Mouse (Mus musculus): ENCODE results near the gene Eef2. TPM values are rescaled to one million over a fixed set of nuclear protein-coding genes. Genes with fewer than 3 reads are reported as not detected.

Eef2 gene
- 2,457 and 2,760 TPM in 2 replicates for polyA plus RNA-seq (2012)

DNA sequence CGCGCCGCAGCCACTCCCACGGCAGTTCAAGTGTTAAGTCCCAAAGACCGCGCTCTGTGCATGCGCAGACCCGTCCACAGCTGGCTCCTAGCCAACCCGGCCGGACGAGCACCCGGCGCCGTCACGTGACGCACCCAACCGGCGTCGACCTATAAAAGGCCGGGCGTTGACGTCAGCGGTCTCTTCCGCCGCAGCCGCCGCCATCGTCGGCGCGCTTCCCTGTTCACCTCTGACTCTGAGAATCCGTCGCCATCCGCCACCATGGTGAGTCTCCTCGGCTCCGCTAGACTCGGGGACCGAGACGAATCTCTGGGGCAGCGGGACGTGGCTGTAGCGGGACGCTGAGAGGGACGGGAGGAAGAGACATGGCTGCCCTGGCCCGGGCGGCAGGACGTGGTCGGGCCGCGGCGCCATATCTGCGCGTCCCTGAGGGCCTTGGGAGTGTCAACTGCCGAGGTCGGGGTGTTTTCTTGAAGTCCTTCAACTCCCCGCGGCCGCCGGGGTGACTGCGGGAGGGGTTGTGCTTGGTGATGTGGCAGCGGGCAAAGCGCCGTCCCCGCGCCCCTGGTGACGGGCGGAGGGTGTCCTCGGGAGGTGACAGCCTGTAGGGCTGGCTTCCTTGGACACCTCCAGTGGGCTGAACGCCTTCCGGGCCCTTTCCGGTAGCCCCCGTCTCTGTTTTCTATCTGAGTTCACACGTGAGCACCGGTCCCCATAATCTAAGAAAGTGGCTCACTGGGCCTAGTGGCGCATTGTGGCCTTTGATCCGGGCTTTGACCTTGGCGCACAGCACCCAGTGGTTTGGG is at the start of gene Eef2:
TSS of gene Eef2 (plus strand) at position 166 of the 806 bp plus-strand sequence.

DNA sequence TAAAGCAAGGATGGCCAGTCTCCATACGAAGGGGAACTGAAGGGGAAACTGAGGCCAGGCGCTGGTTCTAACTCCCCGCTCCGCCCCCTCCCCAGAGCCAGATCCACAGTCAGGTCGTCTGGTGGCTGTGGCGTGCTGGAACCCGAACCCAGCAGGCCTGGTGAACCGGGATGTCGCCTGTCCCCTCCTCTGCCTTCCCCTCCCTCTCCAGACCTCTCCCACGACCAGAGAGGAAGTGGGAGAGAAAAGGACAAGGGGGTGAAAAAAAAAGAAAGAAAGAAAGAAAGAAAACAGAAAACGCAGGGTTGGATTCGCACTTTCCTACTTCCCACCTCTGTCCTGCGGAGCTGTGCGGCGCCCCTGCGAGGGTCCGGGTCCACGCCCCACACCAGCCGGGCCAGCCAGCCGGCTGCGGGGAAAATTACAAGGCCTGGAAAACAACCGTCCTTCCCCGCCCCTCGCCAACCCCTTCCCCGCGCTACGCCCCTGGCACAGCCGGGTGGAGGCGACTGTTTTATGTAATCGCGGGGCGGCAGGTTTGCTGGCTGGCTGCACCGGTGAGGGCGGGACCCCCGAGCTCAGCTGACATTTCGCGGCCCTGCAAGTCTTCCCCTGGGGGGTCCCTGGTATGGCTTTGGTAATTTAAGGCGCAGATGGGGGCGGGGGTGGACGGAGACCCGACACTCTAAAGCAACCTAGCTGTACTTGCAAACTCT is 41.3 kb upstream of the Eef2 start, which contains the start of gene Zbtb7a:
TSS of gene Zbtb7a (plus strand) at position 255 of the 716 bp plus-strand sequence.

DNA sequence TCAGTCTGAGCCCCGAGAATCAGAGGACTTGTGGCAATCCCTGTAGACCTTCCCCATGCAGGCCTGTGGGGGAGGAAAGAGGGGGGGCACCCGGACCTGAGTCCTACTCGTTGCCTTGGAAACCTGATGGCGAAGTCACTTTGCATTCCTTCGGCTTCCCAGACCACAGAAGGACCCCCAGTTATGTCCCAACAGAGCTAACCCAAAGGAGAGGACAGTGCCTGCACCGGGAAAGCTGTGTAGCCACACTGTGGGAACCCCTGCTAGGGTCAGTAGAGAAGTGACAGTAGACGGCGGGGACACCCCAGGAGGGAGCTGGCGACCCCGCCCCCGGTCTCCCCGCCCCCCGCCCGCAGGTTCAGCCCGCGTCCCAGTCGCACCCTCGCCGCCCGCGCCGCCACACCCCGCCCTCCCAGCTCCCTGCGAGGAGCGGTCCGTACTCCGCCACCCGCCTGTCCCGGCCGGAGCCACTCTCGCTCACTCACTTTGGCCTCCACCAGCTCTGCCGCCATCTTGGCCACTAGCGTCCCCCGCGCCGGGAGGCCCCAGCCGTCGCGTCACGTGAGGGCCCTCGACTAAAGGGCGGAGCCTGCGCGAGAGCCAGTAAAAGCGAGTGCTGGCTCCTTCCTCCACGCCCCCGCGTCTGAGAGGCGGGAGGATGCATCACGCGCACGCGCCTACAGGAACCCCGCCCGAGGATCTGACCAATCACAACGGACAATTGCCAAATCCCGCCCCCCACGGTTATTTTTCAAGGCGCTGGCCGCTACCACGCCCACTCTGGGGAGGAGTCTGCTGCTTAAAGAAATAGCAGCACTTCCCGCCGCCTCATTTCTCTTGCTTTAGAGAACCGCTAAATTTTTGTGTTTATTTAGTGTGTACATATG is 9.0 kb upstream of the Eef2 start, which contains the start of gene Pias4:
TSS of gene Pias4 (minus strand) at position 724 of the 887 bp plus-strand sequence.

DNA sequence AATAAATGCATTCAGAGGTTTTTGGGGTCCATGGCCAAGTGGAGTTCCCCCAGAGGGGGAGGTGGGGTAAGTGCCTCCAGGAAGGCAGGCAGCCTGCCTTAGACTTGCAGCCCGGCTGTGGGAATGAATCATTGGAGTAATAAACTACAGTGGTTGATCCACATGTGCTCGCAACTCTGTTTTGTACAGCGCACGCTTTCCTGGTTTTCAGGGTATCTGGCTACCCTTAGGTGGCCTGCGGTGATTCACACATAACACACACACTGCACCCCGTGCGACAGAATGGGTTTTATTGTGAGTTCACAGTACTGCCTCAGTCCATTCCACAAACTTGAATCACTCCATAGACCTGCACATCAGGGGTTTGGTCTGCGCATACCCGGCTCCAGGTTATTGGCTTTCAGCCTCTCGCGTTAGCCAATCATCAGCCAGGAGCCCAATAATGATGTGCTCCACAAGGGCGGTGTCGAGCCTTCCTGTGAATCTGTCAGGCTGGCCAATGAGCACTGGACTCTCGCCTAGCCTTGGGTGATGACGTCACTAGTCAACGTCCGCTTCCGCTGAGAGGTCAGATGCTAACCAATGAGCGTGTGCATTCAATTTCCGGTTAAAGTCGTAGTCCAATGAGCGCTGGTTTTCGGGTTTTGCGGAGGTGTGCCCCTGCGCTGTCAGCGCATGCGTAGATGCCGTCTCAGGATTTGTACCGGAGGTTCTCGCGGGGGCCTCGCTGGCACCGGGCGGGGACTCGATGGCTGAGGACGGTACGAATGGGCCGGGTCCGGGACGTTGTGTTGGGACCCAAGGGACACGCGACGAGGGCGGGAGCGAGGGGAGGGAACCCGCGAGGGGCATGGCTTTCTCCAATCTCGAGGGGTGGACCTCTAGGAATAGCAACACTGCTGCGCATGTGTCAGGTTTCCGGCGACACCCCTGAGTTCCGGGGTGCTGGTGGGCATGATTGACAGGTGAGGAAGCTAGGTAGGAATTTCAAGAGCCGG is 6.2 kb downstream of the Eef2 start, which contains the start of gene Dapk3:
TSS of gene Dapk3 (plus strand) at position 670 of the 998 bp plus-strand sequence.

DNA sequence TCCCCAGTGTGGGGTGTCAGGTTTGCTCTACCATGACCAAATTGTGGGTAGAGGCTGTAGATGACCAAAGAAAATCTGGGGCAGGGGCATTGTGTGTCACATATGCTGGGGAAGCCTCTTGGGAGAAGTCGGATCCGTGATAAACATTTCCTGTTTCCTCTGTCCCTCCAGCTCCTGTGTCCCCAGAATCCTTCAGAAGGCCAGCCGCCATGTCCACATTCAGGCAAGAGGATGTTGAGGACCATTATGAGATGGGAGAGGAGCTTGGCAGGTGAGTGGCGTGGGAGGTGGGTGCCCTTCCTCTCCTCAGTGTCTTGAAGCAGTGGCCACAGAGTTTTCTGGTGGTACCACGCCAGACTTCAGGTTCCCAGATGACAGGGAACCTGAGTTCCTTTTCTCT is 7.4 kb downstream of the Eef2 start, which contains the start of gene 4930442H23Rik:
TSS of gene 4930442H23Rik (minus strand) at position 45 of the 400 bp plus-strand sequence.

DNA sequence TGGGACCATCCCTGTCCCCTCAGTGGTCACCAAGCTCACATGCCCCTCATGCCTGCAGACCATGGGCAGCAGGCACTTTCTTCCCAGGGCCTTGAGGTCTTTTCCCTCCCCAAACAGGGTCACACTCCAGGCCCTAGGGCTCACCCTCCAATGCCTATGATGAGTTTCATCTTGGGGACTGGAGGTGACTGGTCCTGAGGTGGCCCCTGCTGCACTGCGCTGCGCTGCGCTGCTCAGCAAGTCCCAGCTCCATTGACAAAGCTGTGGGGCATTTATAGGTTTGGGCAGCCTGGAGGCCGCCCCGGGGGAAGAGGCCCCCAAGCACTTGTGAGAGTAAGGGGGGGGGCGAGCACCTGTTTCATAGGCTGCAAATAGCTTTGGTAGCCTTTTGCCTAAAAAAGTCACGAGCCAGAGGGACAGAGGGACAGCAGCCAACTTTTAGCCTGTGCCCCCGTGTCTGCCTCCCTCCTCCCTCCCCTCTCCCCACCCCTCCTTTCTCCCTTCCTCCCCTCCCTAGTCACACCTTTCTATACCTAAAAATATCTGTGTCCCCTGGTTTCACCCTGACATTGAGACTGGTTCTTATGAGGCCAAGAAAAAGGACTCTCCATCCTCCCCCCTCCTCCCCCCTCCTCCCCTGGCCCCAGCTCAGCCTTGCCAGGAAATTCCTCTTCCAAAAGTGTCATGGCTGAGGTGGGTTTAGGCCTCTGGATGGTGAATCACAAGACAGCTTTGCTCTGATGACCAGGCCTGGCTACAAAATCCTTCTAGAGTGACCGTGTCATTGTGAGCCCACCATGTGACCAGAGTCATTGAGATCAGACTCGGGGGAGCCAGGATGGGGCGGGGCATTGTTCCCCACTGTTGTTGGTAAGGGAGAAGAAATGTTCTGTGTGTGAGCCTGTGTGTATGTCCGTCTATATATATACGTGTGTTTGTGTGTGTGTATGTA is 25.7 kb downstream of the Eef2 start, which contains the start of gene Nmrk2:
TSS of gene Nmrk2 (minus strand) at position 245 of the 952 bp plus-strand sequence.

DNA sequence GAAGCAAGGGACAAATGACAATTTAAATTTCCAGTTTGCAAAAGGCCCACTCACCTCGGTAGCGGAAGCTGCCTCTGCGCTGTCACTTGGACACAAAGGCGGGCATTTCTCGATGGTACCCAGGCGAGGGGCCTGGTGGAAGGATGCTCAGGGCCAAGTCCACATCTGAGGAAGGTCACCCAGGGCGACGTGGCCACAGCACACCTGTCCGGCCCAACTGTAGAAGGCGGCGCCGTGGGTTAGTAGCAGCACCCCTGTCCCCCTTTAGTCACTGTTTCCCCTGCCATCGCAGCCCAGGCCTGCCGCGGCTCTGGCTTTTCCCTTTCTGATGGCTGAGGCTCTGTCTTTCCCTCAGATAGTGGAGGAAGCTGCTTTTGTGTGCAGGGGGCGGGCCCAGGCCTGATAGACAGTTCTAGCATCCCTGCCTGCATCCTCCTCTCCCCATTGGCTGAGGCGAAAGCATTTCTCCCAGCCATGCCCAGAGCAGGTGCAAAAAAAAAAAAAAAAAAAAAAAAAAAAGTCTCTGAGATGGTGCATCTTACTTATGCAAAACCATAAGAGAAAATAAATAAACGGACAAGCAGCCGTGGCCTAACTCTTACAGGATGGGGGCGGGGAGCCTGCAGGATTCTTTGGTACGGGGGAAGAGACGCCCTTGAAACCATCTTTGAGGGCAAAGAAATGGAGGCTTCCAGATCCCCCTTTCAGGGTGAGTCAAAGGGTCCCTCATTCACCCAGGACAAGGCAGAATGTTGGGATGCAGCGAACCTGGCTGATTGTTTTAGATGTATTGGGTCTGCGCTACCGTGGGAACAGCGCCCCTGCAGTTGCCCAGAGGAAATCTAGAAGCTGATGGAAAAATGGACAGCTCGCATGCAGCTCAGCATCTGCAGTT is 54.3 kb downstream of the Eef2 start, which contains the start of gene Atcay:
TSS of gene Atcay (minus strand) at position 396 of the 895 bp plus-strand sequence.

Other genes with a start within 250 kb of the Eef2 start
- 115 and 126 TPM in 2 replicates for gene Gadd45b, start 246.6 kb upstream of the Eef2 start, polyA plus RNA-seq (2012)
- gene Gng7, start 161.7 kb upstream of the Eef2 start, polyA plus RNA-seq (2012), result 0.65 and 0.67 TPM in 2 replicates
- gene Diras1, start 151.0 kb upstream of the Eef2 start, polyA plus RNA-seq (2012), result 0.02 TPM in 1 of 2 replicates, not detected in the other
- gene Slc39a3, start 139.2 kb upstream of the Eef2 start, polyA plus RNA-seq (2012), result 8.5 and 9.1 TPM in 2 replicates
- gene Sgta, start 116.5 kb upstream of the Eef2 start, polyA plus RNA-seq (2012), result 180 and 187 TPM in 2 replicates
- 82.5 and 89.0 TPM in 2 replicates for gene Thop1, start 106.6 kb upstream of the Eef2 start, polyA plus RNA-seq (2012)
- gene Creb3l3, start 77.8 kb upstream of the Eef2 start, polyA plus RNA-seq (2012), result 0.54 and 0.71 TPM in 2 replicates
- gene Map2k2, start 70.7 kb upstream of the Eef2 start, polyA plus RNA-seq (2012), result 414 and 429 TPM in 2 replicates
- 140 and 145 TPM in 2 replicates for gene Zbtb7a, start 41.4 kb upstream of the Eef2 start, polyA plus RNA-seq (2012)
- gene Pias4, start 8.7 kb upstream of the Eef2 start, polyA plus RNA-seq (2012), result 42.4 and 50.2 TPM in 2 replicates
- 87.1 and 87.3 TPM in 2 replicates for gene Dapk3, start 6.4 kb downstream of the Eef2 start, polyA plus RNA-seq (2012)
- gene 4930442H23Rik, start 7.2 kb downstream of the Eef2 start, polyA plus RNA-seq (2012), result not detected in 2 replicates
- gene Nmrk2, start 25.4 kb downstream of the Eef2 start, polyA plus RNA-seq (2012), result not detected in 2 replicates
- 0.06 TPM in 1 of 2 replicates, not detected in the other for gene Atcay, start 54.2 kb downstream of the Eef2 start, polyA plus RNA-seq (2012)
- 0.35 and 0.63 TPM in 2 replicates for gene Zfr2, start 56.5 kb downstream of the Eef2 start, polyA plus RNA-seq (2012)
- 66.6 and 73.6 TPM in 2 replicates for gene Matk, start 76.3 kb downstream of the Eef2 start, polyA plus RNA-seq (2012)
- 478 and 479 TPM in 2 replicates for gene Mrpl54, start 90.3 kb downstream of the Eef2 start, polyA plus RNA-seq (2012)
- gene Apba3, start 90.3 kb downstream of the Eef2 start, polyA plus RNA-seq (2012), result 99.2 and 99.9 TPM in 2 replicates
- 15.6 and 16.5 TPM in 2 replicates for gene Tjp3, start 115.0 kb downstream of the Eef2 start, polyA plus RNA-seq (2012)
- 317 and 331 TPM in 2 replicates for gene Pip5k1c, start 116.3 kb downstream of the Eef2 start, polyA plus RNA-seq (2012)
- 96.8 and 123 TPM in 2 replicates for gene Cactin, start 144.5 kb downstream of the Eef2 start, polyA plus RNA-seq (2012)
- gene Tbxa2r, start 152.1 kb downstream of the Eef2 start, polyA plus RNA-seq (2012), result 3.6 and 5.2 TPM in 2 replicates
- 0.32 and 0.93 TPM in 2 replicates for gene Gipc3, start 166.6 kb downstream of the Eef2 start, polyA plus RNA-seq (2012)
- 274 and 308 TPM in 2 replicates for gene Hmg20b, start 173.8 kb downstream of the Eef2 start, polyA plus RNA-seq (2012)
- 60.6 and 65.0 TPM in 2 replicates for gene Mfsd12, start 180.9 kb downstream of the Eef2 start, polyA plus RNA-seq (2012)
- 2.8 and 5.0 TPM in 2 replicates for gene 4930404N11Rik, start 189.2 kb downstream of the Eef2 start, polyA plus RNA-seq (2012)
- gene Fzr1, start 201.9 kb downstream of the Eef2 start, polyA plus RNA-seq (2012), result 55.8 and 61.0 TPM in 2 replicates
- 169 and 171 TPM in 2 replicates for gene Dohh, start 207.8 kb downstream of the Eef2 start, polyA plus RNA-seq (2012)
- 0.64 and 1.3 TPM in 2 replicates for gene Gm48551, start 207.8 kb downstream of the Eef2 start, polyA plus RNA-seq (2012)
- gene Gm48552, start 212.4 kb downstream of the Eef2 start, polyA plus RNA-seq (2012), result 6.5 and 12.0 TPM in 2 replicates
- gene Smim24, start 216.4 kb downstream of the Eef2 start, polyA plus RNA-seq (2012), result 9.7 and 10.1 TPM in 2 replicates

Measured in megakaryocyte-erythroid progenitor cell, adult 5 weeks (primary cell).